Mouse (Mus musculus) midbrain, postnatal 0 days (tissue): ENCODE results near the gene Ccdc155. TPM values are rescaled to one million over a fixed set of nuclear protein-coding genes. Genes with fewer than 3 reads are reported as not detected.

Experiments
- ATAC-seq: fragments of 200-750 bp; cut with Nextera tagmentation; 2 replicates; pipeline ENCODE4 v1.8.0; 2017; ENCODE audit warnings: moderate number of reproducible peaks, mild to moderate bottlenecking, moderate TSS enrichment, moderate library complexity; ENCODE audit not compliant: low FRiP score
- DNase-seq: peaks from one replicate; pipeline ENCODE4 v3.0.0-alpha.2; 2015; ENCODE audit warnings: low spot score
- H3K27ac ChIP-seq: fragments of 300-500 bp; sonication (generic); 2 replicates; pipeline ENCODE4 v1.5.1; 2014; ENCODE audit warnings: low read depth, mild to moderate bottlenecking, low read length, mixed read lengths
- H3K27me3 ChIP-seq: fragments of 300-500 bp; sonication (generic); 2 replicates; pipeline ENCODE4 v1.6.1; 2014; ENCODE audit warnings: low read length, control low read depth, mixed read lengths; ENCODE audit not compliant: insufficient read depth
- H3K36me3 ChIP-seq: fragments of 300-500 bp; sonication (generic); 2 replicates; pipeline ENCODE4 v1.6.1; 2014; ENCODE audit warnings: low read length, control low read depth, mixed read lengths; ENCODE audit not compliant: insufficient read depth
- H3K4me1 ChIP-seq: fragments of 300-500 bp; sonication (generic); 2 replicates; pipeline ENCODE4 v1.6.1; 2014; ENCODE audit warnings: mild to moderate bottlenecking, control low read depth, antibody characterized with exemption, low read length, mixed read lengths; ENCODE audit not compliant: insufficient read depth
- H3K4me2 ChIP-seq: fragments of 300-500 bp; sonication (generic); 2 replicates; pipeline ENCODE4 v1.6.1; 2014; ENCODE audit warnings: low read depth, mild to moderate bottlenecking, low read length, mixed read lengths; ENCODE audit not compliant: poor library complexity, severe bottlenecking
- H3K4me3 ChIP-seq: fragments of 300-500 bp; sonication (generic); 2 replicates; pipeline ENCODE4 v1.5.1; 2014; ENCODE audit warnings: low read depth, mild to moderate bottlenecking, low read length, moderate library complexity
- H3K9ac ChIP-seq: fragments of 300-500 bp; sonication (generic); replicated peaks from 2 replicates; pipeline ENCODE4 v1.6.1; 2014; ENCODE audit warnings: mild to moderate bottlenecking, low read length, moderate library complexity, mixed read lengths; ENCODE audit not compliant: poor library complexity, severe bottlenecking
- H3K9me3 ChIP-seq: fragments of 300-500 bp; sonication (generic); 2 replicates; pipeline ENCODE4 v1.6.1; 2016; ENCODE audit warnings: low read length, control low read depth
- CTCF ChIP-seq: IDR thresholded peaks from 2 replicates; pipeline ENCODE4 v1.5.1; 2016; ENCODE audit warnings: antibody characterized with exemption, mild to moderate bottlenecking
- WGBS: fragments of 180-500 bp; shearing (Covaris S2); extraction: QIAGEN DNeasy Blood & Tissue Kit; methylation state at CpG from one replicate; pipeline ENCODE4 v1.1.7; 2014; 5-methylcytosine and 5-hydroxymethylcytosine counted together
- polyA plus RNA-seq: library from polyadenylated mRNA; unstranded; fragments of >200 nt; fragmentation: Nextera tagmentation; extraction: Ambion mirVana; gene quantifications from 2 replicates; pipeline ENCODE4 v1.2.1, GENCODE M21; 2015
- total RNA-seq: library from RNA; depleted of rRNA; stranded (reverse); fragments of >200 nt; gene quantifications from 2 replicates; pipeline ENCODE4 v1.2.3, GENCODE M21; 2014

Gene Ccdc155
- total and polyA plus RNA-seq, 2 experiments from 2014 or later = 0.32 to 0.38 TPM

- Histone ChIP-seq H3K4me1 (no peaks in the 10 kb centered on the region), H3K4me3 (no peak overlapping the region), H3K9ac (no peak overlapping the region), H3K36me3 (no peaks in the 10 kb centered on the region), H3K27me3 (peaks cover 4% of the 10 kb centered on the region; the same call in 1 of the 2 replicates), H3K4me2 (no peak overlapping the region), H3K9me3 (no peaks in the 10 kb centered on the region), H3K27ac (no peak overlapping the region)
- no peak for ATAC-seq
- whole genome bisulfite sequencing = 93% methylated on average over 6 of the region's 6 CpGs
- no peak for DNase-seq
- TF ChIP-seq CTCF = no peak
These were observed 14.5 kb downstream of the Ccdc155 start for GRCm38 (mm10) chr7:45190186-45190585.

DNA sequence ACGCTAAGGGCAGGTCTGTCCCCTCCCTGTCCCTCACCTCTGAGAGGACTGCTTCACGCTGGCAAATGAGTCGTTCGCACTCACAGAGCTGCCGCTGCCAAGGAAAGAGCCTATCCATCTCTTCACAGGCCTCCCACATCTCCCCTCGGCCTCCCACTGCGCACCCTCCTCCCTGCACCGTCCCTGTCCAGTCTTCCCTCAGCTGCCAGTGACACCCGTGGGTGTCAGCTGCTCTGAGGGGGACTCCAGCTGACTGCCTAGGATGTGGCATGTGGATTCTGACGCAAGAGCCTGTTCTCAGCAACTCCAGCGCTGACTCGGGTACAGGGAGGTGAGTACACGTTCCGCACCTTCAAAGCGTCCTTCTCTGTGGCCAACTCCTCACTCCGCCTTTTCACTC is 15.1 kb downstream of the Ccdc155 start:
- no peak overlapping the region for H3K4me3 ChIP-seq
- no peak overlapping the region for H3K9ac ChIP-seq
- peaks cover 4% of the 10 kb centered on the region; the same call in 1 of the 2 replicates for H3K27me3 ChIP-seq
- ATAC-seq = no peak
- no peak for TF ChIP-seq CTCF
- WGBS = 65% methylated on average over 16 of the region's 16 CpGs
- H3K4me1 ChIP-seq = no peaks in the 10 kb centered on the region
- no peak overlapping the region for H3K27ac ChIP-seq
- no peak for DNase-seq
- no peaks in the 10 kb centered on the region for H3K9me3 ChIP-seq
- H3K4me2 ChIP-seq = no peak overlapping the region
- H3K36me3 ChIP-seq = no peaks in the 10 kb centered on the region

DNA sequence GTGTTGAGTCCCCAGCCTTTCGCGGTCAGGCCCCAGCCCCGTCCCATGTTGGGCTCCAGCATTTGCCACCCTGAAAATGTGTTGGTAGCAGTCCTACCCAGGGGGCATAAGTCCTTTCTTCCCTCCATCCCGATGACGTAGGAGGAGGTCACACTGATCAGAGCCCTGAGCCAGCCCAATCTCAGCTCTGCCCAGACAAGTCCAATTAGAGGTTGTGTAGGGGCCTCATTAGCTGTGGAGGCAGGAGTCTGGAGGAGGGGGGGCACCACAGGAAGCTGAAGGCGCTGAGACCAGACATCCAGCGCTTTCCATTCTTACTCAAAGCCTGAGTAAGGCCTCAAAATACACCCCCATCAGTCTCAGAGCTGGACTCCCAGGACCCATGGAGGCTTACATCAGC is 18.8 kb downstream of the Ccdc155 start:
- no peak for ATAC-seq
- Histone ChIP-seq H3K4me3 (no peak overlapping the region), H3K4me2 (no peak overlapping the region), H3K4me1 (no peaks in the 10 kb centered on the region), H3K27me3 (peaks cover 33% of the 10 kb centered on the region), H3K36me3 (no peaks in the 10 kb centered on the region), H3K27ac (no peak overlapping the region), H3K9me3 (no peaks in the 10 kb centered on the region), H3K9ac (no peak overlapping the region)
- no peak for DNase-seq
- TF ChIP-seq CTCF = no peak
- WGBS = 65% methylated on average over 7 of the region's 7 CpGs

DNA sequence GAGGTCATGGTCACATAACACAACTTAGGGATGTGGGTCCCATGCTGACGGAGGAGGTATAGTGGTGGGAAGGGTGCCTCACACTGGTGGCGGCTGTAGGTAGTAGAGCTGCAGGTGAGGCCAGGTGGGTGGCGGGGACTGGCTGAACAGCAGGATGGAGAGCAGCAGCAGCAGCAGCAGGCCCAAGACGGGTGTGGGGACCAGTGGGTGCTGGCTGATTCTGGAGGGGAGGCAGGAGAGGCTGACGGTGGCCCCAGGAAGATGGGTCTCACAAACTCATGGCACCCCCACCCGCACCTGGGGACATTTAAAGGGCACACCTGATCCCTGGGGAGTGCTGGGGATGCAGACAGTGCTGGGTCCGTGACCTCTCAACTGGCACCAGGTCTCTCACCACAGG is 21.0 kb downstream of the Ccdc155 start:
- peaks cover 56% of the 10 kb centered on the region for H3K27me3 ChIP-seq
- H3K4me3 ChIP-seq = no peak overlapping the region
- no peak overlapping the region for H3K27ac ChIP-seq
- H3K9me3 ChIP-seq = no peaks in the 10 kb centered on the region
- no peaks in the 10 kb centered on the region for H3K4me1 ChIP-seq
- no peak for TF ChIP-seq CTCF
- no peak overlapping the region for H3K4me2 ChIP-seq
- ATAC-seq = no peak
- H3K9ac ChIP-seq = no peak overlapping the region
- 68% methylated on average over 7 of the region's 7 CpGs for WGBS
- no peak for DNase-seq
- H3K36me3 ChIP-seq = no peaks in the 10 kb centered on the region

DNA sequence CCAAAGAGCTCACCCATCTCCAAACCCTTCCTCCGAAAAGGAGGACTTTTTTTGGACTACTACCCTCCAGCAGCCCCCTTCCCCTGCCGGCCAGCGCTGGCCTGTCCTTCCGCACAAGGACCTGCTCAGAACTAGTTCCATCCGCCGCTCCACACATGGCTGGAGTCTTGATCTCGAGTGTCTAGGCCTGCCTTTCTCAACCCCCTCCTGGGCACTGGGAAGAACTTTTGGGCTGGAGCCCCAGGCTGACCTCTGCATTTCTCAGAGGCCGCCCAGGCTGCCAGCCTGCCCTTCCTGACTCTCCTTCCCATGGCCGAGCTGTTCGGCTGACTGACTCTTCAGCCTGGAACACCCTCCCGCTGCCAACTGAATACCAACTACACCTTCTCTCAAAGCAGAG is 22.1 kb downstream of the Ccdc155 start:
- H3K27me3 ChIP-seq = peaks cover 66% of the 10 kb centered on the region
- no peaks in the 10 kb centered on the region for H3K9me3 ChIP-seq
- H3K4me3 ChIP-seq = peak overlapping the region; percentile 34; the same call in 1 of the 2 replicates
- peak overlapping the region; percentile 49 for H3K4me2 ChIP-seq
- H3K36me3 ChIP-seq = no peaks in the 10 kb centered on the region
- no peaks in the 10 kb centered on the region for H3K4me1 ChIP-seq
- WGBS = 14% methylated on average over 11 of the region's 11 CpGs
- DNase-seq (no peak), ATAC-seq (no peak)
- TF ChIP-seq CTCF = no peak
- no peak overlapping the region for H3K9ac ChIP-seq
- no peak overlapping the region for H3K27ac ChIP-seq

- Histone ChIP-seq H3K27me3 (peaks cover 71% of the 10 kb centered on the region), H3K27ac (no peak overlapping the region), H3K4me1 (no peaks in the 10 kb centered on the region), H3K4me2 (peak overlapping the region; percentile 49), H3K9me3 (no peaks in the 10 kb centered on the region), H3K36me3 (no peaks in the 10 kb centered on the region), H3K4me3 (peak overlapping the region; percentile 34), H3K9ac (no peak overlapping the region)
- peak; percentile 87 for DNase-seq
- WGBS = under 1% methylated on average over 34 of the region's 34 CpGs
- peak; percentile 87 for ATAC-seq
- no peak for TF ChIP-seq CTCF
These were observed 22.5 kb downstream of the Ccdc155 start for GRCm38 (mm10) chr7:45182199-45182601.
